Comparison of ENCODE assay signal across 8 mouse cellular contexts in genomic region chr15:84629680-84630079, GRCm38 (mm10). TPM values are rescaled to one million over a fixed set of nuclear protein-coding genes. Genes with fewer than 3 reads are reported as not detected.
DNase-seq lines count a peak whose midpoint lies in the region; ATAC-seq lines count a peak whose summit lies in the region.

No protein-coding gene starts in this region.

- peak; percentile 70; the same call in 1 of the 2 replicates for ATAC-seq in embryonic facial prominence, embryonic 14.5 days (ENCODE audit: low read depth)

- WGBS in embryonic facial prominence, embryonic 14.5 days = 13% methylated on average over 3 of the region's 3 CpGs

- no peaks in the 10 kb centered on the region for H3K36me3 ChIP-seq in embryonic facial prominence, embryonic 14.5 days (ENCODE audit: control insufficient read depth, insufficient read depth, low read length)

- H3K4me1 ChIP-seq in embryonic facial prominence, embryonic 14.5 days (ENCODE audit: control insufficient read depth, insufficient read depth, low read length) = peaks cover 11% of the 10 kb centered on the region; the same call in 1 of the 2 replicates

- no peak overlapping the region for H3K27ac ChIP-seq in embryonic facial prominence, embryonic 14.5 days (replicated peaks; ENCODE audit: low read depth, low read length)

- no peak overlapping the region for H3K4me2 ChIP-seq in embryonic facial prominence, embryonic 14.5 days (ENCODE audit: low read depth, low read length)

- no peaks in the 10 kb centered on the region for H3K9me3 ChIP-seq in embryonic facial prominence, embryonic 14.5 days (ENCODE audit: control insufficient read depth, low read length)

- H3K4me3 ChIP-seq in embryonic facial prominence, embryonic 14.5 days (ENCODE audit: low read depth, low read length) = no peak overlapping the region

- DNase-seq in cerebellum, postnatal 4 days (ENCODE audit: low spot score in 2 of 2) = peak; percentile 71 to 80
- DNase-seq in cerebellum, adult 18-20 months = no peak
- DNase-seq in right cerebral cortex, adult 2 months (ENCODE audit: low spot score in 2 of 2) = peak; percentile 47 to 68
- DNase-seq in right cerebral cortex, postnatal 25 days = no peak
- DNase-seq in embryonic facial prominence, embryonic 14.5 days (ENCODE audit: low spot score) = peak; percentile 82
- DNase-seq in kidney, postnatal 36 days = peak; percentile 54 to 83
- DNase-seq in neural tube, embryonic 10.5 days (ENCODE audit: extremely low spot score, low spot score) = peak; percentile 79
- no peak for DNase-seq in cerebellum, adult 11 months

- no peaks in the 10 kb centered on the region for H3K27me3 ChIP-seq in embryonic facial prominence, embryonic 14.5 days (replicated peaks; ENCODE audit: control insufficient read depth, insufficient read depth, low read length)

- H3K9ac ChIP-seq in embryonic facial prominence, embryonic 14.5 days (ENCODE audit: low read depth, low read length) = peak overlapping the region; percentile 25; the same call in 1 of the 2 replicates

RNA-seq across cellular contexts. Expression of gene Prr5, which starts 39.7 kb away (rescaled TPM):
- polyA plus RNA-seq in embryonic facial prominence, embryonic 14.5 days (2014; fragmentation: Nextera tagmentation; extraction: Ambion mirVana) = 26.4 and 31.8 TPM in 2 replicates

Comparison
In these comparisons a context has a peak if more than half of its experiments do, and no peak if none do; other contexts are left out.
1. DNase-seq: peak in cerebellum, postnatal 4 days (2 of 2), right cerebral cortex, adult 2 months (2 of 2), embryonic facial prominence, embryonic 14.5 days (single experiment), kidney, postnatal 36 days (2 of 2) and neural tube, embryonic 10.5 days (single experiment); none in cerebellum, adult 18-20 months (0 of 2), right cerebral cortex, postnatal 25 days (single experiment) and cerebellum, adult 11 months (single experiment).